Mouse (Mus musculus): ENCODE results near the gene Crtc2.
A peak's percentile ranks its signal among the peaks of the same experiment; 100 is the strongest.

Crtc2 gene

GRCm38 (mm10) chr3:90253653-90254418, at the start of gene Crtc2:
Gene Crtc2 (plus strand): TSS chr3:90254163.
- DNase-seq (ENCODE audit: low read depth, low spot score): peak; percentile 95

- no peak for DNase-seq (ENCODE audit: low read depth, low spot score)
Observed at GRCm38 (mm10) chr3:90204582-90204981, 49.4 kb upstream of the Crtc2 start.

GRCm38 (mm10) chr3:90208662-90209061, 45.3 kb upstream of the Crtc2 start:
- no peak for DNase-seq (ENCODE audit: low read depth, low spot score)

DNA sequence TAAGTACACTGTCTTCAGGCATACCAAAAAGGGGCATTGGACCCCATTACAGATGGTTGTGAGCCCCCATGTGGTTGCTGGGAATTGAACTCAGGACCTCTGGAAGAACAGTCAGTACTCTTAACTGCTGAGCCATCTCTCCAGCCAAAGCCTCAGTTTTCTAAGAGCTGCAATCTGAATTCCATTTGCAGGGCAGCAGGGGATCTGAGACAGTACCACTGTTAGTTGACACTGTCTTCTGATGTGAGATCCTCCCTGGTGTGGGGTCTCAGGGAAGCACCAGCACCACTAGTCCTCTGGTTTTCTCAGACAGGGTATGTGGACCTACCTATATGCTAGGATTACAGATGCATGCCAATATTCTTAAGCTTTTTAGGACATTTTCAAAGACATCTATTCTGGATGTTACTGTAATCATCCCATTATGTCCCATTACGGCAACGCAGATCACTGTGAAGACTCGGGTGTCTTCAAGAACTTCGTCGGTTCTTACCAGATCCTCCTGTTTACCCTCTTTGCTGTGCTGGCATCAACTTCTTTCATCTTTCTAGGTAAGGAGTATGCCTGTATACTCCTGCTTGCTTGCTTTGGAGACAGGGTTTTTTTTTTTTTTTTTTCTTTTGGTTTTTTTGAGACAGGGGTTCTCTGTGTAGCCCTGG, 43.9 kb upstream of the Crtc2 start:
- no peak for DNase-seq (ENCODE audit: low read depth, low spot score)

DNA sequence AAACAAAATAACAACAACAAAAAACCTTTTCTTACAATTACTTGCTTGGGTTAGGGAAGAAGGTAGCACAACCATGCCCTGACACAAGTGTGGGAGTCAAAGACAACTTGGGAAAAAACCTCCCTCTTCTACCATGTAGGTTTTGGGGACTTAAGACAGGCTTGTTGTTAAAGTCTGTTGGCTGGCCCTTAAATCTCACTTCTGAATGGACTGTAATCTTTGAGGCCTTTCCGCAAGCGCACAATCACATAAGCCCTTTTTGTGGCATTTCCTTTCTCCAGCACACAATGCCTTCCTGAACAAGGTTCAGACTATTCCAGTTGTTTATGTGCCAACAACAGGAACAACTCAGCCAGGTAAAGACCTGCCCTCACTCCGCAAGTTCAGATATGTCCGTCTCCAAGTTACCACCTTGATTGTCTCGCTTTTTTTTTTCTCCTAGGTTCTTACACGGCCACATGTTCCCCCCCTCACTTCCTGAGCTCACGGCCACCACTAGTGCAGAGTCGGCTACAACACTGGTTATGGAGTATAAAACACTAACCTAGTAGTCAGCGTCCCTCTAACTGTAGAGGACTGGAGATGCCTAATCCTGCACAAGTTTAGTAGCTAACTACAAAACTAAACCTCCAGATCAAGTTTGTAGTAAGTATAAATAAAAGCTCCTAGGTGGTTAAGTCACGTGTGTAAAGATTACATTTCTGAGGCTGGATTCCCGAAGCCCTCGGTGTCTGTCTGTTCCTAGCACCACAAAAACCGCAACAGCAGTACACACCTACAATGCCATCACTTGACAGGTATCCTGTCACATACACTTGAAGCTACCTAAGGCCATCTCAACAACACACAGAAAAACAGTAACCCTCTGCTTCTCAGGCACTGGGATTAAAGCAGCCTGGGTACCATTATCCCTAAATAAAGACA, 42.2 kb upstream of the Crtc2 start:
- DNase-seq (ENCODE audit: low read depth, low spot score): peak; percentile 66

DNA sequence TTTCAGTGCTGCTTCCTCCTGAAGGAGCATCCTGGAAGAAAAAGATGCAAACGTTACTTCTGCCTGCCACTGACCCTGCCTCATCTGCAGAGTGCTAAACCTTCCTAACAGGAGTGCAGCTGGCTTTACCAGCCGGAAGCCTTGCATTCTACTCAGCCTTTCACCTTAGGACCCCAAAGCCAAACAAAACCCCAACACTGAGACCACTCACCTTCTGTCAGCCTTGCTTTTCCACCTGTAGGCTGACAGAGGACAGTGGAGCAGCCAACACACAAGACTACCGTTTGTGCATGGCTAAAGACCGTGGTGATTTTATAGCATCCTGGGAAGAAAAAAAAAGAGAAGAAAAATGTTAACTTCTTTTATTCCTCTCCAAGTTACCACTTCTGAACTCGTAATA, 41.2 kb upstream of the Crtc2 start:
- peak; percentile 29 for DNase-seq (ENCODE audit: low read depth, low spot score)

- DNase-seq (ENCODE audit: low read depth, low spot score): peak; percentile 96
Observed at GRCm38 (mm10) chr3:90213377-90213866, 40.5 kb upstream of the Crtc2 start, which contains the start of the genes Rps27 and Rab13. Gene Rps27 (minus strand): TSS chr3:90213651. Gene Rab13 (plus strand): TSS chr3:90213695.

GRCm38 (mm10) chr3:90213956-90214684, 39.8 kb upstream of the Crtc2 start:
- no peak for DNase-seq (ENCODE audit: low read depth, low spot score)

DNA sequence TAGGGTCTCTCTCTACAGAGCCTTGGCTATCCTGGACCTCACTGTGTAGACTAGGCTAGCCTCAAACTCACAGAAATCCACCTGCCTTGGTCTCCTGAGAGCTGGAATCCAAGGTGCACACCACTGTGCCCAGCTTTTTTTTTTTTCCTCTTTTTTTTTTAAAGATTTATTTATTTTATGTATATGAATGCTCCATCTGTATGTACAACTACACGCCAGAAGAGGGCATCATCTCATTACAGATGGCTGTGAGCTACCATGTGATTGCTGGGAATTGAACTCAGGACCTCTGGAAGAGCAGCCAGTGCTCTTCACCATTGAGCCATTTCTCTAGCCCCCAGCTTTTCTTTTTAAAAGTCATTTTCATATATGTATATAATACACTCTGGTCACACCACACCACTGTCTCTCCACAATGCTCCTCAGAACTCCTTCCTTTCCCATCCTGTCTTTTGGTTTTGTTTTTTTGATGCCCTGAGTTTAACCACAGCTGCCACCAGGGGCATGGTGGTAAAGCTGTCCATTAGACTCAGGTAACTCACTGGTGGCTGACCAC, 38.1 kb upstream of the Crtc2 start:
- DNase-seq (ENCODE audit: low read depth, low spot score): peak; percentile 51

DNA sequence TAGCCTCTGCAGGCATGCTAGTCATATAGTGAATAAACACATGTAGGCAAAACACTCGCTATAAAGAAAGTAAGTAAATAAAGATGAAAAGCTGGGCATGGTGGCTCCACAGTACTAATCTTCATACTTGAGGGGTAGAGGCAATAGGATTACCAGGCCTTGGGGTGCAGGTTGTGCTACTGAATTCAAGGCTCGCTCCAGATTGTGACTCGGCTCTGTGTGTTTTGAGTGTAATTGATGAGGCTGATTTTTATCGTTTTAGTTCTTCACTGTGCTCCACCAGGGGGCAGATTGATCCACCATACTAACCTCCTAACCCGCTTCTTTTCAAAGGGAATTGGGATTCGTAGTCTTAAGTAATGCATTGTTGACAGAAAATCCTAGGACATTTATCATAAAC, 33.9 kb upstream of the Crtc2 start:
- DNase-seq (ENCODE audit: low read depth, low spot score): peak; percentile 63

DNA sequence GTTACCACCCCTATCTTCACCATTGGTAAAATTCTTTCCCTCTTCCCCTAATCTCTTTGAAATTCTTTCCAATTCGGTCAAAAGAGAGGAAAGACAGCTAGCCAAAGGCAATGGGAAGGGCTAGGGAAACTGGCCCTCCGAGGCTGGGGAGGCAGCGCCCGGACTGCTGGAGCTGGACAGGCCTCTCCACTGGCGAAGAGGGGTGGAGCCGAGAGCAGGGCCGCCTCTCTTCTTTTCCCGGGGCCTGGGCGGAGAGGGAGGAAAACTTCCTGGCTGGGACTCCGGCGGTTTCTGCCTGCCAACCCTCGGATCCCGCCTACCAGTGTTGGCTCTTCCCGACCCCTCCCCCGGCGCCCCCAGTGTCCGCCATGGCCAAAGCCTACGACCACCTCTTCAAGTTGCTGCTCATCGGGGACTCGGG, 33.4 kb upstream of the Crtc2 start:
- no peak for DNase-seq (ENCODE audit: low read depth, low spot score)

DNA sequence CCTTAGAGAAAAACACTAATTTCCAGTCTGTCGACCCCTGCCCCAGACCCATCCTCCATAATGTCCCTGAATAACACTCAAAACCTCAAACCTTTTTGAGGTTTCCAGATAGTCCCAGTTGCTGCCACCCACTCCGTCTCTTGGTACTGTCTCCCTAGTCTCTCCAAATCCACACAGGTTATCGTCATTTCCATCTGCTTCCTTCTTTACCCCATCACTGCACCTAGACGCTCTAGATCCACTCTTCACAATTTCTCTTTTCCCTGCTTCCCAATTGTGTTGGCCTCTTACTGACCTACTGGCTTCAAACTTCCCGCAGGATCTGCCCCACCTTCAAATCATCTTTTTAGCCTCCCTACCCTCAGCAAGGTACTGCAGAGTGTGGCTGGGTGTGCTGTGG, 32.8 kb upstream of the Crtc2 start:
- no peak for DNase-seq (ENCODE audit: low read depth, low spot score)

DNA sequence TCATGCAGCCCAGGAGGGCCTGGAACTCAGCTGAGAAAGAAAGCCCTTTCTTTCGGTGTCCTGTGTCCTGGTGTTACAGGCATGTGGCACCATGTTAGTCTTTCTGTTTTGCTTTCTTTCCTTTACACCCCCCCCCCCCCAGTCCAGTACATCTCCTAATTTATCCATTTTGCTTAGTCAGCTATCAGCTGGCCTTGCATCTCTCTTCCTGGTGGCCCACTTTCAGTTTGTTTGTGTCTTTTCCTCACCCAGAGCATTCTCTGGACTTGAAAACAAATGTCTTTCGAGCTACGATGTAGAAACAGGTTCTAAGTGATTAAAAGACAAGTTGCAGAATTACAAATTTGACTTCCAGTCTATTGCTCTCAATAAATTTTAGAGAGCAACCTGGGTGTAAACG, 31.5 kb upstream of the Crtc2 start:
- no peak for DNase-seq (ENCODE audit: low read depth, low spot score)

- DNase-seq (ENCODE audit: low read depth, low spot score): no peak
Observed at GRCm38 (mm10) chr3:90222941-90223340, 31.0 kb upstream of the Crtc2 start.

GRCm38 (mm10) chr3:90224331-90224730, 29.6 kb upstream of the Crtc2 start:
- no peak for DNase-seq (ENCODE audit: low read depth, low spot score)

GRCm38 (mm10) chr3:90231075-90231474, 22.9 kb upstream of the Crtc2 start:
- no peak for DNase-seq (ENCODE audit: low read depth, low spot score)

GRCm38 (mm10) chr3:90231507-90232333, 22.2 kb upstream of the Crtc2 start, which contains the start of gene Jtb:
Gene Jtb (plus strand): TSS chr3:90231597.
- DNase-seq (ENCODE audit: low read depth, low spot score): peak; percentile 93

DNA sequence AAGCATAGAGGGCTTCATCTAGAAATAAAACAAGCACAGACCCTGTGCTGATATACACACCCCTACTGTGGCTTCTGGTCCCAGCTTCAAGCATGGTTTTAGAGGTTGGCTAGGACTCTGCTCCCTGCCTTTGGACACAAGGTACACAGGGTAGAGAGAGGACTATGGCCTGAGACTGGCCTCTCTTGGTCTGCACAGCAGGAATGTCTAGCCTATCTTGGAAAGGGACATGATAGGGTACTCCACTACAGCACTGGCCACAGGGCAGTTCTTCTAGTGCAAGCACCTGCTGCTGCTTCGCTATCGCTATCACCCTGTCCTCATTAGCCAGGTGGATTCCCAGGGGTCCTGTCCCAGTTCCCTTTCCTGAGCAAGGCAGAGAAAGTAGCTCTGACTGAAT, 12.7 kb upstream of the Crtc2 start:
- DNase-seq (ENCODE audit: low read depth, low spot score): no peak

DNA sequence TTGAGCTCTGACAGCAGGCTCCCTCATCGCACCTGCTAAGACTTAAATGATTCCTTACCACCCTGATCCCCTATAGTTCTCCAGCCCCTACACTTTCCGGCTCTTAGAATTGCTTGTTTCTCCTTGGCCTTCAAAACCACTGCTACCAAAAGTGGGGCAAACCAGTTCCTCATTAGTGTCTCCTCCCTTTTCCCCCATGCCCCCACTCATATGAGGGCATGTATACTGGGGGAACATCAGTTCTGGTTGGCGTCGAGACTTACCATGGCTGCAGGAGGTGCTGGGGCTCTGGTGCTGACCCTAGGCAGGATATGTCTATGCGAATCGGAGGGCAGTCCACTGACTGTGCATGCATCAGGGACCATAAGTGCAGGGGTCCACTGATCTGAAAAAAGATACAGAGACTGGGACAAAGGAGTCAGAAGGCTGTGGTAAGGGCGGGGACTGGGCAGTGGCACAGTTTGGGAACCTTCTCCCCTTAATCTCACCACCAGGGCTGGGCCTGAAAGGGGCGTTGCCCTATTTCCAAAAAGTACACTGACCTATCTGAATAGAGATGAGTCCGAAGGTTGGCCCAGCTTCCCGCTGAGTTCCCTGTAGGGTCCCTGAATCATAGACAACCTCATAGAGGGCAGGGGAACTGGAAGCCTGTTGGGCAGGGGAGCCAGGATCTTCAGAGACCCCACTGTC, 12.1 kb upstream of the Crtc2 start:
- DNase-seq (ENCODE audit: low read depth, low spot score): no peak

Measured in CD4-positive helper T cell, adult 2 months (primary cell).